Mouse (Mus musculus) brain, adult 2 months (tissue): Measurements from ENCODE around the gene Pde4c.

ENCODE experiments used
- DNase-seq: peaks from one replicate; pipeline ENCODE4 v3.0.0; 2011; ENCODE audit warnings: low read depth, low spot score

Gene Pde4c

GRCm38 (mm10) chr8:70697366-70698250 lies 25.9 kb upstream of the Pde4c start:
- DNase-seq, result no peak

DNA sequence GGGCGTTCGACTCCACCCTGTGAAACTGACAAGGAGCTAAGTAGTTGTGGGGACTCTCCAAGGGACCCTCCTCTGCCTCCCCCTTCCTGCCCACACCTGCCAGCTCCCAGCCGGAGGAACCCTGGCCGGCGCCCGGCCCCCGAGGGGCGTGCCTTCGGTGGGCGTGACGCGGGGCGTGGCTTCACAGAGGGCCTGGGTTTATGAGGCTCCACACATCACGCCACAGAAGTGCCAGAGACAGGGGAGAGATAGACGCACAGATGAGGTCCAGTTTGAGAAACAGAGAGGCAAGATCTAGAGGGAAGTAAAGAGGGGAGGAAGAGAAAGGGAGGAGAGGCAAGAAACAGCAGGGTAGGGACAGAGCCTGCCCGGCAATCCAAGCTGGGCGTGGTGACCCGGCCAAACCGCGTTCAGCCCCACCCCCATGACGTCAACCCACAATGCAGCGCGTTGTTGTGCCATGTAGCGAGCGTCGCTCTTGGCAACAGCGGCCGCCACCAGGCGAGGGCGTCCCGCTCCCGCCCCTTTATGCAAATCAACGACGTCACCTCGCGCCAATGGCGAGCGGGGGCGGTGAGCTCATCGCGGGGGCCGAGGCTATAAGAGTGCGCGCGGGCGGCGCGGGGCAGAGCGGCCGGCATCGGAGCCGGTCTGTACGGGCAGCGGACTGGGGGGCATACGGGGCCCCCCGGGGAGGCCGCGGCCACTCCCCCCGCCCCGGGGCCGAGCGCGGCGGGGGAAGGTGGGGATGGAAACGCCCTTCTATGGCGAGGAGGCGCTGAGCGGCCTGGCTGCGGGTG lies 25.0 kb upstream of the Pde4c start, which contains the start of gene Jund:
Gene Jund, plus strand, starts transcription at position 640 of the 800 bp plus-strand sequence.
- DNase-seq, result peak; percentile 100

DNA sequence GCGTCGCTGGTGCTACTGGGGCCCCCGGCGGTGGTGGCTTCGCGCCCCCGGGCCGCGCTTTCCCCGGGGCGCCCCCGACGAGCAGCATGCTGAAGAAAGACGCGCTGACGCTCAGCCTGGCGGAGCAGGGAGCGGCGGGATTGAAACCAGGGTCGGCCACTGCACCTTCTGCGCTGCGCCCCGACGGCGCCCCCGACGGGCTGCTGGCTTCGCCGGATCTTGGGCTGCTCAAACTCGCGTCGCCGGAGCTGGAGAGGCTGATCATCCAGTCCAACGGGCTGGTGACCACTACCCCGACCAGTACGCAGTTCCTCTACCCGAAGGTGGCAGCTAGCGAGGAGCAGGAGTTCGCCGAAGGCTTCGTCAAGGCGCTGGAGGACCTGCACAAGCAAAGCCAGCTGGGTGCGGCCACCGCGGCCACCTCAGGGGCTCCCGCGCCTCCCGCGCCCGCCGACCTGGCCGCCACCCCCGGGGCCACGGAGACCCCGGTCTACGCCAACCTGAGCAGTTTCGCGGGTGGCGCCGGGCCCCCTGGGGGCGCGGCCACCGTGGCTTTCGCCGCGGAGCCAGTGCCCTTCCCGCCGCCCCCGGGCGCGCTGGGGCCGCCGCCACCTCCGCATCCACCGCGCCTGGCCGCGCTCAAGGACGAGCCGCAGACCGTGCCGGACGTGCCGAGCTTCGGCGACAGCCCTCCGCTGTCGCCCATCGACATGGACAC lies 24.2 kb upstream of the Pde4c start:
- DNase-seq, result no peak

GRCm38 (mm10) chr8:70699834-70700554 lies 23.5 kb upstream of the Pde4c start:
- peak; percentile 88 for DNase-seq

- peak; percentile 96 for DNase-seq
Observed at GRCm38 (mm10) chr8:70700555-70700922, 23.0 kb upstream of the Pde4c start.

- DNase-seq, result no peak
Observed at GRCm38 (mm10) chr8:70701048-70701981, 22.2 kb upstream of the Pde4c start.

- peak; percentile 40 for DNase-seq
Observed at GRCm38 (mm10) chr8:70701982-70702841, 21.3 kb upstream of the Pde4c start.

- DNase-seq, result peak; percentile 96
Observed at GRCm38 (mm10) chr8:70702842-70703182, 20.7 kb upstream of the Pde4c start.

DNA sequence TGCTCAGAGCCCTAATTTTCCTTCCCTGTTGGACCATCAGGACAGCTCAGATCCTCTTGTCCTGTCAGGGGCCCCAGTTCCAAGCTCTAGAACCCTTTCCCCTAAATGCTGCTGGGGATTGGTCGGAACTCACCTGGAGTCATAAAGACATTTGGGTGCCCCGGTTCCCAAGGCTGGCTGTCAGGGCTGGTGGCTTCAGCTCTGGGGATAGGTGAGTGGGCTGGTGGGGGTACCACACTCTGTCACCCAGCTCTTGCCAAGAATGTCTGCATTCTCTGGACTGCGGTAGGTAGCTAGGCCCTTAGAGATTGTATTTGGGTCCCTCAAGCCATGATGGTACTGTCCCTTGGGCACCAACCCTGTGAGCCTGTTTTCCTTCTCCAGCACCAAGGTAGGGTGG lies 20.2 kb upstream of the Pde4c start, which contains the start of gene Iqcn:
Gene Iqcn, plus strand, starts transcription at position 171 of the 400 bp plus-strand sequence.
- DNase-seq, result no peak

GRCm38 (mm10) chr8:70708281-70708680 lies 15.2 kb upstream of the Pde4c start:
- no peak for DNase-seq

DNA sequence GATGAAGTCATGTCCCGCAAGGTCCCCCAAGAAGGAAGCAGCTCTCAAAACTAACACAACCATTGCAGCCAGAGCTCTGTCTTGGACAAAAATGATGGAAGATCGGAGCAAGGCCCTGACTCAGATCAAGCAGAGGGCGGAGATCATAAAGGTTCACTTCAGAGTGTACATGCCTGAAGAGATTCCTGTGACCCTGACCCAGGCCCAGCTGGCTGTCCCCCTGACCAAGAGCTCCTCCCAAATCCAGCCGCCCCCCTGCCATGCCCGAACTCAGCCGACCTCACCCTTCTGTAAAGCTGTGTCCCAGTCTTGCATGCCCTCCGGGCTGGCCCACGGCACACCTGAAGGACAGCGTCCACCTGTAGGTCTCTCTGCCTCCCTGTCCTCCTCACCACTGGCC lies 13.7 kb upstream of the Pde4c start:
- DNase-seq, result no peak

DNA sequence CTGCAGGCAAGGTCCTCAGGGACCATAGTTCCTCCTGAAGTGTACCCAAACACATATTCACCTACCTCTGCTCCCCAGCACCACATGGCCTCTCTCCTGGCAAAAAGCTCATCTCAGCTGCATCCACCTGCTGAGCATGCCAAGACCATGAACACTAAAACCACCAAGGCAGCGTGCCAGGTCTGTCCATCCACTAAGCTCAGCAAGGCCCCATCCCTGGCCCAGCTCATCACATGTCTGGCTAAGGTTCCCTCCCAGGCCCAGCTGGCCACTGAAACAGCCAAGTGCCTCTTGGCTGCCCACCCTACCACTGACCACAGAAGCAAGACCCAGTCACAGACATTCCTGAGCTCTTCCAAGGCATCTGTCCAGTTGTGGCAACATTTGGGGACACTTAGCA lies 13.2 kb upstream of the Pde4c start:
- peak; percentile 49 for DNase-seq

GRCm38 (mm10) chr8:70711041-70711440 lies 12.5 kb upstream of the Pde4c start:
- no peak for DNase-seq

DNA sequence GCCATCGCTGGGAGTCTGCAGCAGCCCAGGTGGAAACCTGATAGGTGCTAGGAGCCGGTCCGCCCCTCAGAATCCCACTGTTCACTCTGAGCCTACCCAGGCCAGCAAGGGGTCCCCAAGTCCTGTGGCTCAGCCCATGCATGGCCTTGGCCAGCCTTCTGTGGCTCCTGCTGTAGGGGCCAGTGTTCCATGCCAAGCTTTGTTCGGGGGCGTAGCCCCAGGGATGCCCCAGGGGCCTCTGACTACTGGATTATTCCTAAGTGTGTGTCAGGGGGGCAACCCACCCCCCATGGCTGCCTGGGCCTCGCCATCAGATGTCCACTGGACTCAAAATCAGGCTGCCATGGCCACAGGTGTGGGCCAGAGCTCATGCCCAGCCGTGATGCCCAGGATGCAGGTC lies 9.5 kb upstream of the Pde4c start:
- no peak for DNase-seq

DNA sequence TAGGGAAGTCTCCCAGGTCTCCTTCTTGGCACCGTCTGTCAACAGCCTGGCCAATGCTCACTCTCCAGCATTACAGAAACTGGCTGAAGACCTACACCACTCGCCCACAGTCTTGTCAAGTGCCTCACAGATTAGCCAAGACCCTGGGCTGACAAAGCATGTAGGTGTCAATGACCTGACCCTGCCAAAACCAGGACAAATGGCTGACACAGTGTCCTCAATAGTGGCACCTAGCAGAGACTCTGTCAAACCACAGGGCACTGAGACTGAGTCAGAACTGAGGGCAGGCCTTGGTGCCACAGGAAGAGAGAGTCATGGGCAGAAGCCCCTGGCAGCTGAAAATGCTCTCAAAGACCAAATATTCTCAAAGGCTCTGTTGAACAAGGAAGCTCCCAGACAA lies 8.4 kb upstream of the Pde4c start:
- no peak for DNase-seq

DNA sequence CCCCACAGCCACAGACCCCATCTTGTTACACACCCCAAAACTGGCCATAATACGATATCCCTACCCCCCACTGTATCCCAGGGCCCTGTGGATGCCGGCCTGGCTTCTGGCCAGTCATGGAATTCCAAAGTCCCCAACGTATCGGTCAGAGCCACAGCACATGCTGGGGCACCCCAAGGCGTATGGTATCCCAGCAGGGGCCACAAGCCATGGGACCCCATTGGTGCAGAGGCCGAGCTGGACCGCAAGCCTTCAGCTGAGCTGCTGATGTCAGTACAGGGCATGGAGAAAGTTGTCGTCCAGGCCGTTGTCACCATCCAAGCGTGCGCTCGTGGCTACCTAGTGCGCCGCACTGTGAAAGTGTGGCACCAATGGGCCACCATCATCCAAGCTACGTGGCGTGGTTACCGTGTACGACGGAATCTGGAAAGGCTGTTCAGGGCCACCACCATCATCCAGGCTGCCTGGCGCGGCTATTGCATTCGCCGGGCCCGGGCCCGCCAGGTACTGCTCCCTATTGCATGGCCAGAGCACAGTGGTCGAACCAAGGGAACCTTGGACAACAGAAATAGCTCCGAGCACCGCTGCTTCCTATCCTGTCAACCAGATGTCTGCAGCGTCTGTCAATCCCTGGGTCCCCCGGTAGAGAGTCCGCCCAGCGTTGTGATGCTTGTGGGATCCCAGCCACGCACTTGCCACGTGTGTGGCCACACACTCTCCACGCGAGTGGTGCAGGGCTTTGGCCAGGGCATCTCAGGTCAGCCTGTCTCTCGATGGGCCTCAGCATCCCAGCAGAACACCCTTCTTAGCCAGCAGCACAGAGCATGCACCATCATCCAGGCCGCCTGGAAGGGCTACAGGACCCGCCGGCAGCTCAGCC lies 6.8 kb upstream of the Pde4c start:
- no peak for DNase-seq

GRCm38 (mm10) chr8:70718297-70718696 lies 5.2 kb upstream of the Pde4c start, which contains the start of gene Gm3336:
Gene Gm3336 (plus strand): TSS chr8:70718543.
- DNase-seq, result peak; percentile 67

- no peak for DNase-seq
Observed at GRCm38 (mm10) chr8:70719796-70720270, 3.7 kb upstream of the Pde4c start.
